Mouse (Mus musculus): ENCODE measurements at regions not wholly inside any gene's neighbourhood (a gene's known extent, or its start where the extent isn't known, plus 50 kb on each side); places are given as distances from the start of the nearest gene placed in this dataset.

DNA sequence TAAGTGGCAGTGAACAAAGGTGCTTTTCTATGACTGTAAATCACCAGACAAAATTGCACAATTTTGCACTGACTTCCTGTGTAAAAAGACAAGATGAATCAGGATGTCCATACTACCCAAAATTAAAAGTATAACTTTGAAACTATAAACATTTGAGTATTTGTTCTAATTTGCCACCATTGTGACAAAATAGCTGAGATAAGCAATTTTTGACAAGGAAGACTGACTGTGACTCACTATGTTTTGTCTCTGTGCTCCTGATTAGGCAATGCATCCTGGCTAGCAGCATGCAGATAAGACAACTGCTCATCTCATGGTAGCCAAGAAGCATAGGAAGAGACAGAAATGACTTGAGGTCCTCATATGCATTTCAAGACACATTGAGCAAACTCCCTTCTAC lies 577.7 kb upstream of the Adgra3 start:
- no peak overlapping the region for H3K9ac ChIP-seq (ENCODE audit: control insufficient read depth, low read depth, low read length, poor library complexity, severe bottlenecking)
- no peak overlapping the region for H3K4me3 ChIP-seq (ENCODE audit: control insufficient read depth in 1 of 2, insufficient read depth in 1 of 2, low read depth in 2 of 2, low read length in 2 of 2)
- H3K27ac ChIP-seq (ENCODE audit: control insufficient read depth, low read depth, low read length), result no peak overlapping the region
- no peaks in the 10 kb centered on the region for H3K79me2 ChIP-seq (ENCODE audit: control insufficient read depth, insufficient read depth, low read length, poor library complexity)
- H3K4me1 ChIP-seq (ENCODE audit: control insufficient read depth in 1 of 2, insufficient read depth in 2 of 2, low read length in 2 of 2), result no peaks in the 10 kb centered on the region
- TF ChIP-seq MAFK (IDR thresholded peaks at IDR 0.05; ENCODE audit: borderline replicate concordance, low read depth, low read length) (peak; percentile 52; the same call in 1 of the 2 replicates), TCF12 (IDR thresholded peaks at IDR 0.05; ENCODE audit: low read depth, low read length) (no peak), E2F4 (IDR thresholded peaks at IDR 0.05; ENCODE audit: borderline replicate concordance, low read depth, low read length) (no peak), MYB (IDR thresholded peaks at IDR 0.05; ENCODE audit: low read depth, low read length) (no peak), GATA1 (IDR thresholded peaks at IDR 0.05; ENCODE audit: low read depth, low read length) (no peak), BHLHE40 (IDR thresholded peaks at IDR 0.05; ENCODE audit: borderline replicate concordance, low read depth, low read length) (no peak)
- no peaks in the 10 kb centered on the region for H3K9me3 ChIP-seq (replicated peaks; ENCODE audit: insufficient read depth, low read length)
- no peaks in the 10 kb centered on the region for H3K36me3 ChIP-seq (ENCODE audit: control insufficient read depth in 1 of 2, insufficient read depth in 2 of 2, low read length in 2 of 2)
- H3K27me3 ChIP-seq (ENCODE audit: control insufficient read depth in 1 of 2, insufficient read depth in 2 of 2, low read length in 2 of 2), result no peaks in the 10 kb centered on the region
- no peak for DNase-seq (ENCODE audit: low read depth, low spot score)

DNA sequence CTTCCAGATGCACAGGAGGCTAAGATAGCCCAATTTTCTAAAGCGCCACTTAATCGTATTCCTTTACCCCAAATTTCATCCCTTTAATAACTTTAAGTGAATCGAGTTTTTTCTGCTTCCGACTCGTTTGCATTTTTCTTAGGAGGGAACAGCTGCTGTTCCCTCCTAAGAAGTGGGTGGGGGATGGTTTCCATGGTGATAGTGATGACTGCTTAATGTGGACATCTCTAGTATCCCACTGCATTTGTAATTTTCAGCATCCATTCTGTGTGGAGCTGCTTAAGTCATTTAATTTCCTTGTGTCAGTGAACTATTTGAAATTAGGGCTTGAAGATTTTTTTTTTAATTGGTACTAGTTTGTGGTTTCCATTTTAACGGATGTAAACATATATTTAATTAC lies 567.8 kb upstream of the Adgra3 start:
- Histone ChIP-seq H3K4me3 (ENCODE audit: control insufficient read depth in 1 of 2, insufficient read depth in 1 of 2, low read depth in 2 of 2, low read length in 2 of 2) (no peak overlapping the region), H3K79me2 (ENCODE audit: control insufficient read depth, insufficient read depth, low read length, poor library complexity) (no peaks in the 10 kb centered on the region), H3K9me3 (replicated peaks; ENCODE audit: insufficient read depth, low read length) (no peaks in the 10 kb centered on the region), H3K4me1 (ENCODE audit: control insufficient read depth in 1 of 2, insufficient read depth in 2 of 2, low read length in 2 of 2) (no peaks in the 10 kb centered on the region), H3K9ac (ENCODE audit: control insufficient read depth, low read depth, low read length, poor library complexity, severe bottlenecking) (no peak overlapping the region), H3K36me3 (ENCODE audit: control insufficient read depth in 1 of 2, insufficient read depth in 2 of 2, low read length in 2 of 2) (no peaks in the 10 kb centered on the region), H3K27ac (ENCODE audit: control insufficient read depth, low read depth, low read length) (no peak overlapping the region), H3K27me3 (ENCODE audit: control insufficient read depth in 1 of 2, insufficient read depth in 2 of 2, low read length in 2 of 2) (no peaks in the 10 kb centered on the region)
- DNase-seq (ENCODE audit: low read depth, low spot score), result no peak
- TF ChIP-seq GATA1 (IDR thresholded peaks at IDR 0.05; ENCODE audit: low read depth, low read length) (no peak), NRF1 (IDR thresholded peaks at IDR 0.05; ENCODE audit: insufficient read depth, low read depth, low read length, poor library complexity, severe bottlenecking) (no peak), POLR2AphosphoS5 (IDR thresholded peaks at IDR 0.05; ENCODE audit: borderline replicate concordance, low read depth, low read length) (no peak), MXI1 (IDR thresholded peaks at IDR 0.05; ENCODE audit: low read depth, low read length) (no peak), USF1 (IDR thresholded peaks at IDR 0.05; ENCODE audit: low read depth, low read length) (no peak)

DNA sequence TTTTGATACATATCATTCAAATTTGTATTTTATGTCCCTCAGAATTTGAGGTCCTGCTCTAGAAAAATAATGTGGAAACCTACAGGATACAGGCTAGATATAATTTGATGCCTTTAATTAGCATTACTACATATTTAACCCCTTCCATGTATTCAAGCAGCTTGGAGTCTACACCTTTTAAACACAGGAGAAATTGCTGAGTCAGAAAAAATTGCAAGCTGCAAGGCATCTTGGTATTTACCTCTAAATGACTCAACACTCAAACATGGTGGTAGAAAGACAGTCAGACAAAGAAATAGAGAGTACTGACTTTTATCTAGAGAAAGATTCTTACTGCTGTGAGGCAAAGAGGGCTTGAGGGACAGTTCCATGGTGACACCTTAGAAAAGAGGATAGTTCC lies 565.4 kb upstream of the Adgra3 start:
- DNase-seq (ENCODE audit: low read depth, low spot score), result no peak
- H3K27ac ChIP-seq (ENCODE audit: control insufficient read depth, low read depth, low read length), result no peak overlapping the region
- peak; percentile 52; the same call in 1 of the 2 replicates for TF ChIP-seq MAFK (IDR thresholded peaks at IDR 0.05; ENCODE audit: borderline replicate concordance, low read depth, low read length)
- no peak for TF ChIP-seq TCF12 (IDR thresholded peaks at IDR 0.05; ENCODE audit: low read depth, low read length)
- no peak for TF ChIP-seq CHD1 (IDR thresholded peaks at IDR 0.05; ENCODE audit: low read depth, low read length)
- no peak for TF ChIP-seq RAD21 (IDR thresholded peaks at IDR 0.05; ENCODE audit: low read depth, low read length)
- no peaks in the 10 kb centered on the region for H3K27me3 ChIP-seq (ENCODE audit: control insufficient read depth in 1 of 2, insufficient read depth in 2 of 2, low read length in 2 of 2)
- no peaks in the 10 kb centered on the region for H3K36me3 ChIP-seq (ENCODE audit: control insufficient read depth in 1 of 2, insufficient read depth in 2 of 2, low read length in 2 of 2)
- no peaks in the 10 kb centered on the region for H3K9me3 ChIP-seq (replicated peaks; ENCODE audit: insufficient read depth, low read length)
- no peaks in the 10 kb centered on the region for H3K4me1 ChIP-seq (ENCODE audit: control insufficient read depth in 1 of 2, insufficient read depth in 2 of 2, low read length in 2 of 2)
- no peaks in the 10 kb centered on the region for H3K79me2 ChIP-seq (ENCODE audit: control insufficient read depth, insufficient read depth, low read length, poor library complexity)
- no peak overlapping the region for H3K4me3 ChIP-seq (ENCODE audit: control insufficient read depth in 1 of 2, insufficient read depth in 1 of 2, low read depth in 2 of 2, low read length in 2 of 2)
- H3K9ac ChIP-seq (ENCODE audit: control insufficient read depth, low read depth, low read length, poor library complexity, severe bottlenecking), result no peak overlapping the region
